Mouse (Mus musculus) MEL (cell line): Measurements from ENCODE around the gene Rapgef6.

Experiments used
- BHLHE40 ChIP-seq: IDR thresholded peaks from 2 replicates; pipeline ENCODE4 v1.6.1; 2012; ENCODE audit warnings: low read depth, mild to moderate bottlenecking, inconsistent platforms, low read length, improper control_type of control experiment, borderline replicate concordance
- CTCF ChIP-seq, 3 experiments: IDR thresholded peaks in 2 of 3; conservative IDR thresholded peaks in 1 of 3; 2 replicates each; pipeline ENCODE4 v1.5.1; 2011 to 2012; ENCODE audit warnings: low read length in 3 of 3, low read depth in 2 of 3, mild to moderate bottlenecking in 2 of 3, improper control_type of control experiment in 1 of 3, inconsistent platforms in 1 of 3, mixed read lengths in 1 of 3, moderate library complexity in 1 of 3; ENCODE audit not compliant: control insufficient read depth in 1 of 3, insufficient read depth in 1 of 3, poor library complexity in 1 of 3, severe bottlenecking in 1 of 3
- EP300 ChIP-seq, 2 experiments: IDR thresholded peaks; 2 replicates each; pipeline ENCODE4 v1.6.1; 2011; ENCODE audit warnings: improper control_type of control experiment in 2 of 2, low read length in 2 of 2, low read depth in 1 of 2, mild to moderate bottlenecking in 1 of 2
- MAFK ChIP-seq: IDR thresholded peaks from 2 replicates; pipeline ENCODE4 v1.6.1; 2011; ENCODE audit warnings: low read depth, mild to moderate bottlenecking, low read length, improper control_type of control experiment, borderline replicate concordance
- MAX ChIP-seq: IDR thresholded peaks from 2 replicates; pipeline ENCODE4 v1.6.1; 2011; ENCODE audit warnings: low read length, improper control_type of control experiment
- NELFE ChIP-seq: IDR thresholded peaks from 2 replicates; pipeline ENCODE4 v1.6.1; 2011; ENCODE audit warnings: low read depth, low read length, improper control_type of control experiment
- POLR2A ChIP-seq, 2 experiments: IDR thresholded peaks; 2 replicates each; pipeline ENCODE4 v1.6.1; 2011 to 2012; ENCODE audit warnings: low read length in 2 of 2, mild to moderate bottlenecking in 2 of 2, control low read depth in 1 of 2, improper control_type of control experiment in 1 of 2, low read depth in 1 of 2, moderate library complexity in 1 of 2; ENCODE audit not compliant: control insufficient read depth in 1 of 2, insufficient read depth in 1 of 2, poor library complexity in 1 of 2
- POLR2AphosphoS5 ChIP-seq: IDR thresholded peaks from 2 replicates; pipeline ENCODE4 v1.6.1; 2012; ENCODE audit warnings: low read depth, borderline replicate concordance, mild to moderate bottlenecking, inconsistent platforms, low read length, moderate library complexity, mixed read lengths
- SMC3 ChIP-seq: IDR thresholded peaks from 2 replicates; pipeline ENCODE4 v1.6.1; 2011; ENCODE audit warnings: low read depth, low read length, improper control_type of control experiment

DNA sequence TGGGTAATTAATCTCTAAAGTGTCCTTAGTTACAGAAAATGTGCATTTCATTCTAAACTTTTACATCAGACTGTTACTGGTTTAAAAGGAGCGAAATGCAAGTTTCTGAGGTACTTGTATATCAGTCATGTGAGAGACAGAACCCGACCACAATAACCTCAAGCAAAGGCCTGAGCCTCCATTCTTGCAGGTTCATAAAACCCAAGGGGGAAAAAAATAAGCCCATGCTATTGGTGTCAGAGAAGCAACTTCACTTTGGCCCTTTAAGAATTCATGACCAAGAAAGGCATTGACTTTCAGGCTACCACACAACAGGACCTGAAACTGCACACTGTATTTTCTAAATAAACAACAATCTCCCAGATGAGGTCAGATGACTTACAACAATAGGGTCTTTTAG is 205.7 kb downstream of the Rapgef6 start:
- TF ChIP-seq CTCF (IDR thresholded peaks at IDR 0.05 in 2 of 3, conservative IDR thresholded peaks at IDR 0.05 in 1 of 3; ENCODE audit: control insufficient read depth in 1 of 3, insufficient read depth in 1 of 3, low read depth in 2 of 3, low read length in 3 of 3, poor library complexity in 1 of 3, severe bottlenecking in 1 of 3) (no peak), MAX (no peak), POLR2A (IDR thresholded peaks at IDR 0.05; ENCODE audit: control insufficient read depth in 1 of 2, insufficient read depth in 1 of 2, low read depth in 1 of 2, low read length in 2 of 2, poor library complexity in 1 of 2) (no peak), BHLHE40 (no peak), NELFE (no peak), POLR2AphosphoS5 (no peak), SMC3 (no peak), EP300 (IDR thresholded peaks at IDR 0.05; ENCODE audit: low read depth in 1 of 2, low read length in 2 of 2) (no peak), MAFK (no peak)
